Mouse (Mus musculus) forebrain, embryonic 11.5 days (tissue): Measurements from ENCODE around the gene Atf3. TPM values are rescaled to one million over a fixed set of nuclear protein-coding genes. Genes with fewer than 3 reads are reported as not detected.
A peak's percentile ranks its signal among the peaks of the same experiment; 100 is the strongest.

ENCODE experiments used
- ATAC-seq: fragments of 200-750 bp; cut with Nextera tagmentation; replicated peaks from 2 replicates; pipeline ENCODE4 v1.8.0; 2017; ENCODE audit warnings: moderate TSS enrichment; ENCODE audit not compliant: low FRiP score
- DNase-seq: peaks from one replicate; pipeline ENCODE4 v3.0.0-alpha.2; 2017; ENCODE audit warnings: low spot score
- H3K27ac ChIP-seq: fragments of 300-500 bp; sonication (generic); 2 replicates; pipeline ENCODE4 v1.5.1; 2014; ENCODE audit warnings: low read depth, low read length
- H3K27me3 ChIP-seq: fragments of 300-500 bp; sonication (generic); 2 replicates; pipeline ENCODE4 v1.6.1; 2014; ENCODE audit warnings: mild to moderate bottlenecking, low read length, mixed read lengths; ENCODE audit not compliant: control insufficient read depth, insufficient read depth
- H3K36me3 ChIP-seq: fragments of 300-500 bp; sonication (generic); 2 replicates; pipeline ENCODE4 v1.6.1; 2014; ENCODE audit warnings: mild to moderate bottlenecking, low read length, moderate library complexity, mixed read lengths; ENCODE audit not compliant: control insufficient read depth, insufficient read depth
- H3K4me1 ChIP-seq: fragments of 300-500 bp; sonication (generic); replicated peaks from 2 replicates; pipeline ENCODE4 v1.6.1; 2014; ENCODE audit warnings: low read length, mixed read lengths; ENCODE audit not compliant: control insufficient read depth, insufficient read depth
- H3K4me2 ChIP-seq: fragments of 300-500 bp; sonication (generic); 2 replicates; pipeline ENCODE4 v1.6.1; 2014; ENCODE audit warnings: low read depth, mild to moderate bottlenecking, low read length, moderate library complexity, mixed read lengths; ENCODE audit not compliant: severe bottlenecking
- H3K4me3 ChIP-seq: fragments of 300-500 bp; sonication (generic); 2 replicates; pipeline ENCODE4 v1.5.1; 2014; ENCODE audit warnings: low read depth, low read length
- H3K9ac ChIP-seq: fragments of 300-500 bp; sonication (generic); 2 replicates; pipeline ENCODE4 v1.6.1; 2014; ENCODE audit warnings: low read length
- H3K9me3 ChIP-seq: fragments of 300-500 bp; sonication (generic); 2 replicates; pipeline ENCODE4 v1.6.1; 2016; ENCODE audit warnings: low read length, mixed read lengths; ENCODE audit not compliant: control insufficient read depth
- WGBS: fragments of 180-500 bp; shearing (Covaris S2); extraction: QIAGEN DNeasy Blood & Tissue Kit; methylation state at CpG from one replicate; pipeline ENCODE4 v1.1.7; 2014; 5-methylcytosine and 5-hydroxymethylcytosine counted together
- polyA plus RNA-seq: library from polyadenylated mRNA; unstranded; fragments of >200 nt; fragmentation: Nextera tagmentation; extraction: Ambion mirVana; gene quantifications from 2 replicates; pipeline ENCODE4 v1.2.1, GENCODE M21; 2014

Atf3 gene
- polyA plus RNA-seq, 1 experiment from 2014 or later = 2.4 TPM

DNA sequence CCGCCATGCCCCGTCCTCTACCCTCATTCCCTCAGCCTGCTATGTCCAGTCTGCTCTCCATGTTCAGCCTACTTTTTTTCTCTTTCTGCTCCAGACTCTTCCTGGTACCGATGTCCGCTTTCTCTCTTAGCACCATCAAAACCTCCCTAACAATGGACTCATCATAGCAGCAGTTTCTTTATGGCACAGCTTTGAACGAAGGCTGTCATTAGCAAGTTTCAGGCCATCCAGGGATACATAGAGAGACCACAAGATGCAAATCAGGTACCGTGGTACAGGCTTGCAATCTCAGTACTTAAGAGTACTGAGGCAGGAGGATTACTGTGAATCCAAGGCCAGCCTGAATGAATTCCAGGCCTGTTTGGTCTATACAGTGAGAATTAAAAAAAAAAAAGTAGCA, 25.1 kb downstream of the Atf3 start:
- Histone ChIP-seq H3K4me1 (no peaks in the 10 kb centered on the region), H3K4me3 (no peak overlapping the region), H3K27me3 (0 out of 2 replicates have a peak, but pooled peaks cover 2% of the 10 kb centered on the region), H3K4me2 (no peak overlapping the region), H3K36me3 (no peaks in the 10 kb centered on the region), H3K9ac (no peak overlapping the region), H3K27ac (no peak overlapping the region), H3K9me3 (no peaks in the 10 kb centered on the region)
- DNase-seq = no peak
- no peak for ATAC-seq
- WGBS = 86% methylated on average over 6 of the region's 6 CpGs

DNA sequence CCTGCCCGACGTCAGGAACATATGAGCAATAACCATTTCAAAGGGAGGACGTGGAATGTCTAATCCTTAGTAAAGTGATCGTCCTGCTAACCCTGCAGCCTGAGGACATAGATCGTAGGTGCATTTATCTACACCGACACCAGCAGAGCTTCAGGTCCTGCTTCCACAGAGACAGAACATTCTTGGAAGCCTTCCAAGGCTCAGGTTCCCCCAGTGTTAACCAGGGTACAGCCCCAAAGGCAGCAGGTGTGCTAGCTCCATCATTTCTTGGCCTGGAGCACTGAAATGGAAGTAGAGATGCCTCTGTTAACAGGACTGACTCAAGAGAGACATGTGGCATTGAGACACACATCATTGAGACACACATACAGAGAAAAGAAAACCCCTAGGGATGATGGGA, 25.6 kb downstream of the Atf3 start:
- Histone ChIP-seq H3K4me2 (no peak overlapping the region), H3K27me3 (0 out of 2 replicates have a peak, but pooled peaks cover 5% of the 10 kb centered on the region), H3K36me3 (no peaks in the 10 kb centered on the region), H3K9me3 (no peaks in the 10 kb centered on the region), H3K27ac (no peak overlapping the region), H3K4me3 (no peak overlapping the region), H3K4me1 (no peaks in the 10 kb centered on the region), H3K9ac (no peak overlapping the region)
- 65% methylated on average over 6 of the region's 6 CpGs for WGBS
- DNase-seq = peak; percentile 30
- ATAC-seq = no peak

DNA sequence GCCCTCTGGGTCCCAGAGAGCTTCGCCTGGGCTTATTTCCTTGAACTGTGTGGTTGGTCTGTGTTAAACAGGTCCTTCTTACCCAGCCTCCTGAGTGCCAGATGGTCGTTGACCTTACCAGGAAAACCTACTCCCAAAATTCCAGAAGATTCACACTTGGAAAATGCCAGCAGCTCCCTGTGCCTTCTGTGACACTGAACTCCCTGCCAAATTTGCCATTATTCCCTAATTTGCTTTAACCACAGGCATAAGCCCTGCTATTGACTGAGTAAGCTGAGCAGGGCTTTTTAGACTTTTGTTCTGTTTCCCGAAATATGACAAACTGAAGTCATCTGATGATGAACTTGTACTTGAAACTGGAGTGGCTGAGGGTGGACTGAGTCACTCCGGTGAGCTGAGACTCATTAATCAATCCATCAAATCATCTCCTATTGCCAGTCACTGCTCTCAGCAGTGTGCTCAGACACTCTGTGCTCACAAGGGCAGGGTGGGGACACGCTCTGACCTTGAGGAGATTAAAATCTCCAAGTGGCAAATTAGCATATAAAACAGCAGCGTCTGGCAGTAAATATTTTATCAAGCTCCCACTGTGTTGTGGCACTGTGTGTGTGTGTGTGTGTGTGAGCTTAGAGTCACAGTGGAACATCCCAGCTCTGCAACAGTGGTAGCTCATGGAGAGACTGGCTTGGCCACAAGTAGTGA, 28.0 kb downstream of the Atf3 start:
- no peak for ATAC-seq
- peaks cover 24% of the 10 kb centered on the region for H3K27me3 ChIP-seq

DNA sequence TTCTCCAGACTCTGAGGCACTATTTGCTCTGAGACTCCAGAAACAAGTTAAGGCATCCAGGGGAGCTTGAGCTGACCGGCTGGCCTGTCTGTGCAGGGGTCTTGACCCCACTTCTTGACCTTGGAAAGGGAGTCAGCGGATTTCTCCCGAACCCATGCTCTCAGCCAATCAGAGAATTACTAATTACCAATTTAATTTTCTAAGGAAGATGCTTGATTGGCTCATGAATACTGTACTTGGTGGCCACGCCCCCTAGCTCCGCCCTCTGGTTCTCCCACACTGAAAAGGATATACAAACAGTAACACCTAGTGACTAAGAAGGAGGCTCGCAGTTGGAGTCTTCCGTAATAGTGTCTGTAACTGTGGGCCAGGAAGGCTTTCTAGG, 31.5 kb downstream of the Atf3 start:
- ATAC-seq = no peak
- H3K4me1 ChIP-seq = peaks cover 14% of the 10 kb centered on the region
- 3% methylated on average over 7 of the region's 7 CpGs for WGBS
- peak overlapping the region; percentile 99; the same call in 1 of the 2 replicates for H3K4me2 ChIP-seq
- DNase-seq = no peak
- no peak overlapping the region for H3K27ac ChIP-seq
- H3K27me3 ChIP-seq = peaks cover 45% of the 10 kb centered on the region
- H3K9me3 ChIP-seq = no peaks in the 10 kb centered on the region
- no peaks in the 10 kb centered on the region for H3K36me3 ChIP-seq
- no peak overlapping the region for H3K9ac ChIP-seq
- no peak overlapping the region for H3K4me3 ChIP-seq

More for the DNA sequence above, 28.0 kb downstream of the Atf3 start:
- Histone ChIP-seq H3K9me3 (no peaks in the 10 kb centered on the region), H3K4me2 (no peak overlapping the region), H3K27ac (no peak overlapping the region), H3K4me1 (peaks cover 7% of the 10 kb centered on the region), H3K9ac (no peak overlapping the region), H3K36me3 (no peaks in the 10 kb centered on the region), H3K4me3 (no peak overlapping the region)
- 53% methylated on average over 6 of the region's 6 CpGs for WGBS
- no peak for DNase-seq

DNA sequence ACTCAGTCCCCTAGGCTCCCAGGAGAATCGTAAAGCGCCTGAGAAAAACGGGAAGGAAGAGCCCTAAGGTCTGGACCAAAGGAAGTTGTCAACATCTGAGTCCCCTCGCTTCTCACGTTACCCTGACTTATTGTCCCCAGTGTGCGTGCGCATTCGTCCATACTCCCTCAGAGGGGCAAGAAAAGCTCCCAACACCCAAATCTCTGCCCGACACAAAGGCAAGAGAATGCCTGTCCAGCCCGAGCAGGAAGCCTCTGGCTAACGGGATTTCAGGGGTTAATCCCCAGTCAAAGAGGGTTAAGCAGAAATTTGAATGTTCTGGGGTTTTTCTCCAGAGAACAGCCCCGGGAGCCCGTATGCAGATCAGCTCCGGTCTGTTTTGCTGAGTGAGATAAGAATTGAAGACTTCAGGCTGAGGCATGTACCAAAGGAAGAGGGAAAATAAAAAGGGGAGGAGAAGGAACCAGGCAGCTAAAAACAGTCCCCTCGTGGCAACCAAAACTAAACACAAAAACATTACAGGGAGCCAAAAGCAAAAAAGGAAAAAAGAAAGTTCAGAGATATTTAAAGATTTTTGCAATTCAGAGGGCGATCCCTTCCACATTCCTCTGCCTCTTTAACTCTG, 32.0 kb downstream of the Atf3 start:
- WGBS = 0% methylated on average over 16 of the region's 16 CpGs
- H3K4me3 ChIP-seq = peak overlapping the region; percentile 46
- H3K9ac ChIP-seq = no peak overlapping the region
- H3K4me1 ChIP-seq = peaks cover 14% of the 10 kb centered on the region
- H3K9me3 ChIP-seq = no peaks in the 10 kb centered on the region
- H3K27ac ChIP-seq = no peak overlapping the region
- H3K4me2 ChIP-seq = peak overlapping the region; percentile 99
- H3K36me3 ChIP-seq = no peaks in the 10 kb centered on the region
- H3K27me3 ChIP-seq = peaks cover 49% of the 10 kb centered on the region
- no peak for ATAC-seq
- peak; percentile 58 for DNase-seq

DNA sequence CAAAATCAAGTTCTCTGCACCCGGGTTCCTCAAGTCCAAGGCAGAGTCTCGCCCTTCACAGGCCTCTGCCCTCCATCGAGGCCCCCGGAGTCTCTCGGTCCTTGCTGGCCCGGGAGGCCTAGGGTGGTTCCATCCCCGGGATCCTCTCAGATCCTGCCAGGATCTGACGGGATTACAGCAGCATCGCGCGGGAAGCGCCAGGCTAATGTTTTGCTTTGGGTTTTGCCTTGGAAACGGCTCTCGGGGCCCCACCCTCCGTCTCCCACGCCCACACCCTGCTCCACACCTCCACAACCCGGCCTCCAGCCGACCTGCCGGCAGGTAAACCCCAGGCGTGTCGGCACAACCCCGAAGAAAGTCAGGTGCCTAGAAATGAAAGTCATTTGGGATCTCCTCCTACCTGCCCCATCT, 33.0 kb downstream of the Atf3 start:
- H3K36me3 ChIP-seq = no peaks in the 10 kb centered on the region
- peaks cover 14% of the 10 kb centered on the region for H3K4me1 ChIP-seq
- peaks cover 53% of the 10 kb centered on the region for H3K27me3 ChIP-seq
- peak overlapping the region; percentile 23; the same call in 1 of the 2 replicates for H3K9ac ChIP-seq
- peak overlapping the region; percentile 99 for H3K4me2 ChIP-seq
- no peak overlapping the region for H3K27ac ChIP-seq
- H3K9me3 ChIP-seq = no peaks in the 10 kb centered on the region
- peak; percentile 55 for DNase-seq
- H3K4me3 ChIP-seq = peak overlapping the region; percentile 46
- no peak for ATAC-seq
- under 1% methylated on average over 22 of the region's 22 CpGs for WGBS

DNA sequence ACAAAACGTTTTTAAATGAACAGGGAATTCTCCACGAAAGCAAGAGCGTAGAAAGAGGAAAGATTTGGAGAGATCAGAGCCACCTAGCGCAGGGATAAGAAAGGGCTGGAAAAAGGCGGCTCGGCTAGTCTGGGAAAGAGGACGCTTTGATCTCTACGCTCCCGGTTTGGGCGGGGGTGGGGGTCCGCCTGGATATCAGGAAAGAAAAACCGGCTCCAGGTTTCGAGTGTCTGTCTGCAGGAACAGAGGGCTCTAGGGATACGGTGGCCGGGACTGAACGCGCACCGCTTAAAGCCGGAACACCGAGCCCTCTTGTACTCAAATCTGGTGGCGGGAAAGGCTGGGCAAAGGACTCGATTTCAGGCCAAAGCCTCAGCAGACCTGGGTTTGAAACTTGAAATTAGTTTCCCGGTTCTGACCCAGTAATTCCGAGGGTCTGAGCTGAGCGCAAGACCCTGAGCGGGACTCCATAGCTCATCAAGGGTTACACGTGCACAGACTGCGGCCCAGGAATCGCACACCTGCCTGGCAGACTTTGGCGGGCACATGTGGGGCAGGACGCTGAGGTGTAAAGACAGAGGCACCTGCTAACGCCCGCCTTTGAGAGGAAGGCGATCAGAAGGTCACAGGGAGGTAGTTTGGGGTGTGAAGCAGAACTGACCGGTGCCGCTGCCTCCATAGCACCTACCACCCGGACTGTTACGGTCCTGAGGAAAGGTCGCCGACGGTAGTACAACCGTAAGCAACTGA, 33.6 kb downstream of the Atf3 start:
- Histone ChIP-seq H3K9ac (peak overlapping the region; percentile 27; the same call in 1 of the 2 replicates), H3K4me3 (peak overlapping the region; percentile 46), H3K9me3 (no peaks in the 10 kb centered on the region), H3K27me3 (peaks cover 53% of the 10 kb centered on the region), H3K4me2 (peak overlapping the region; percentile 99), H3K27ac (no peak overlapping the region), H3K36me3 (no peaks in the 10 kb centered on the region), H3K4me1 (peaks cover 14% of the 10 kb centered on the region)
- 1% methylated on average over 42 of the region's 42 CpGs for WGBS
- ATAC-seq (no peak), DNase-seq (peak; percentile 70)

DNA sequence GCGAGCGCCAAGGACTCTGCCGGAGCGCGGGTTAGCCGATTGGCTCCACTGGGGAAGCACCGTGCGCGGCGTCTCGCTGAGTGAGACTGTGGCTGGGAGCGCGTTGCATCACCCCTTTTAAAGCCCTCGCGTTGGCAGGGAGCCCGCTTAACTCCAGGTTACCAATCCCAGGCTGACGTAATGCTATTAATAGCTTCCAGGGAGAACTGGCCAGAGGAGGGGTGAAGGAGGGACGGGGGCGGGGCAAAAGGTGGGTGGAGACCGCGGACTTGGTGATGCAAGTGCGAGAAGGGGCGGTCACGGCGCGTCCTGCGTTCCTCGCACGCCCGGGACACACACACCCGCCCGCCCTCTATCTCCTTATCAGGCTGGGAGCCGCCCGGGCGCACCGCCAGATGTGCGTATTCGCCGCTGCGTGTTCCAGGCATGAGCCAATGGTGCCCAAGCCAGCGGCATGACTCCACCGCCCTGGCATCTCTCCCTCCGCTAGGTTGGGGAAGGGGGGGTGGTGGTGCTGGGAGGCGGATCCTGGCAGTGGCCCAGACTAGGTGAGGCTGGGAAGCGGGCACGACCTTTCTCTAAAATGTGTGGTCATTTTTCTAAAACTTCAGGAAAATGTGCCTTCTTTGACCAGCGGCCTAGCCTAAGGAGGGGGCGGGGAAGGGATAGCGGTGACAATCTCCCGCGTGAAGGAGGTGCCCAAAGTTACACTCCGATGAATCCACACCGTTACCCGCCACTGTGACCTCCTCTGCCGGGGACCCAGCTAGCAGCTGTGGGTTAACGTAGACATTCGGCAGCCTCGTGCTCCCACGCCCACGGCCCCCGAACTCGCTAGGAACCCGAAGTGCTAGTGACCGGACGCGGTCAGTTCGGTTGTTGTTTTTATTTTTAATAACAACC, 34.4 kb downstream of the Atf3 start:
- Histone ChIP-seq H3K36me3 (no peaks in the 10 kb centered on the region), H3K27ac (no peak overlapping the region), H3K27me3 (peaks cover 53% of the 10 kb centered on the region), H3K9ac (peak overlapping the region; percentile 51), H3K9me3 (no peaks in the 10 kb centered on the region), H3K4me1 (peaks cover 16% of the 10 kb centered on the region), H3K4me3 (peak overlapping the region; percentile 46), H3K4me2 (peak overlapping the region; percentile 99)
- ATAC-seq (peak; percentile 82), DNase-seq (peak; percentile 93)
- WGBS = under 1% methylated on average over 67 of the region's 67 CpGs
